Mouse (Mus musculus): Measurements from ENCODE around the gene Bcas1. TPM values are rescaled to one million over a fixed set of nuclear protein-coding genes. Genes with fewer than 3 reads are reported as not detected.

Bcas1 gene
- polyA plus RNA-seq, 1 experiment from 2014 or later, result 0.51 TPM

DNA sequence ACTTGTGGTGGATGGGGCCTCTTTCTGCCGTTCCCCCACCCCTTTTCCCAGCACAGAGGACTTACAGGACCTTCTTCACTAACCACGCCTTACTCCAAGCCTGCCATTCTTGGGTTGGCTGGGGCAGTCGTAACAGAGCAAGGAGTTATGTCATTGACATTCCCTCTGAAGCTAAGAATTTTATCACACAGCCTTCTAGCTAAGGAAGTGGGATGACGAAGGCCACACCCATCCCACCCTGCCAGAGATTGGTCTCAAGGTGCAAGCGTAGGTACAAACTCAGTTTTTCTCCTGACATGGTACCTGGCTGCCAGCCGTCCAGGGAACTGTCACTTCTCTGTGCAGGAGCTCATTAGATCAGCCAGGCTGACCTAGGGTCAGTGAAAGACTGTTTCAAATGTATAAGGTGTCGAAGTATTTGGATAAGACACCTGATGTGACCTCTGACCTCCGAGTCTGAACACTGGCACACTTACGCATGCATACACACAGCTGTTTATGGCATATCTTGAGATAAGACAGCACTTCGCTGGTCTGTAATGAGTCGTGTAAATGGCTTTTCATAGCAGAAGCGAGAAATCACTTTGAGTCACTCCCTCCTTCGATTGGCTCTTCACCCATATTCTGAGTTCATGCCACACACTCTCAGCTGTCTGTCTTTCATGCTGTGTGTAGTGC is 117.2 kb downstream of the Bcas1 start:
- no peaks in the 10 kb centered on the region for H3K36me3 ChIP-seq
- WGBS, result 78% methylated on average over 13 of the region's 13 CpGs

DNA sequence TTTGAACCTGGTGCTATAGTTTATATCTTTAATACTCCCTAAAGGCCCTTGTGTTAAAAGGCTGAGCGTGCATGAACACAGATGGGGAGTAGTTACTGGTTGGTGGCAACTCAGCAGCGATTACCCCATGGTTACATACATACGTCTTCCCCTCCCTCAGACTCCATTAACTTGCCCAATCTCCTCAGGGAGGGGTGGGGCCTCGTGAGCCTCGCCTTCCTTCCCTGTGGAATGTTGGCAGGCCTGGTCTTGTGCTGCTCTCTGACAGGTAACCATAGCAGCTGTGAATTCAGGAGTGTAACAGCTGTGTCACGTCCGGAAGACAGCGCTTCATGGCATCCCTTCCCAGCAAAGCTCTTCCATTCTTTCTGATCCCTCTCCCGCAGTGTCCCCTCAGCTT is 118.7 kb downstream of the Bcas1 start:
- H3K9me3 ChIP-seq, result no peaks in the 10 kb centered on the region
- peaks cover 17% of the 10 kb centered on the region for H3K4me1 ChIP-seq (replicated peaks)
- WGBS, result 50% methylated on average over 9 of the region's 9 CpGs
- H3K4me3 ChIP-seq (replicated peaks), result no peak overlapping the region
- ATAC-seq (ENCODE audit: insufficient number of reproducible peaks, insufficient read depth, low FRiP score, low TSS enrichment, low read depth), result no peak
- no peaks in the 10 kb centered on the region for H3K36me3 ChIP-seq
- H3K9ac ChIP-seq (replicated peaks), result no peak overlapping the region
- H3K4me2 ChIP-seq, result peak overlapping the region; percentile 7; the same call in 1 of the 2 replicates
- no peaks in the 10 kb centered on the region for H3K27me3 ChIP-seq
- H3K27ac ChIP-seq, result 0 out of 2 replicates have a peak overlapping the region, but pooled peaks have one; percentile 20

More for the DNA sequence above, 117.2 kb downstream of the Bcas1 start:
- H3K9me3 ChIP-seq, result no peaks in the 10 kb centered on the region
- no peak overlapping the region for H3K4me3 ChIP-seq (replicated peaks)
- H3K27me3 ChIP-seq, result no peaks in the 10 kb centered on the region
- no peak overlapping the region for H3K9ac ChIP-seq (replicated peaks)
- H3K4me1 ChIP-seq (replicated peaks), result peaks cover 17% of the 10 kb centered on the region
- ATAC-seq (ENCODE audit: insufficient number of reproducible peaks, insufficient read depth, low FRiP score, low TSS enrichment, low read depth), result no peak
- no peak overlapping the region for H3K4me2 ChIP-seq
- H3K27ac ChIP-seq, result no peak overlapping the region

DNA sequence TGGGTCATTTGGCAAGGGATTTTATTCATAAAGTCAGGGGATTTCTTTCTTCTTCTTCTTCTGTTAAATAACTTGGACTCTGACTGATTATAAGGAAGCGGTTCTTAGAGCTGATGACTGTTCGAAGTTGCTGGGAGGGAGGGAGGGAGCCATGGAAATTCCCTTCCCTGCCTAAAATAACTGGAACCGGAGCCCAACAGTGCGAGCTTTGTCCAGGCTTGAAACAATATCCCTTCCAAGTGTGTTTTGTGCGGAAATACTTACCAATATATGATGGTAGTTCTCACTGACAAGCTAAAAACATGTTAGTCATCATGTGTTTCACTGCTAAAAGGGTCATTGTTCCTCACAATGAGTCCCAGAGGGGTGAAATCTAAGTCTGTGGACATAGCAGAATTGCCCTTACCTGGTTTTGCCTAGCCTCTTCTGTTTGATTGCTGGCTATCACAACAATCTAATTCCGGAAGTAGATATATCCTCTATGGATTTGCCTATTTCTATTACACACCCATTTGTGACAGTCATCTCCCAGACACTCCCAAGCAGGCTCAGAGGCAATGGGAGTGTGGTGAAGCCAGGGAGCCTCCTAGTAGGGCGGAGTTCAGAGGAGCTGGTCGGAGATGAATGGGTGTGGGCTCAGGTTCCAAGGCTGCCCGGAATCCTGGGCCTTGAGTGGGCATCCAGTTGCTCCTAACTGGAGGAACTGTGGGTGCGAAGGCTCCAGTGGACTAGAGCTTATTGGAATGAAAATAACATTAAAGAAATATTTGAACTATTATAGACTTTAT is 119.4 kb downstream of the Bcas1 start:
- Histone ChIP-seq H3K4me1 (replicated peaks) (peaks cover 17% of the 10 kb centered on the region), H3K9ac (replicated peaks) (no peak overlapping the region), H3K9me3 (no peaks in the 10 kb centered on the region), H3K4me2 (no peak overlapping the region), H3K27ac (peak overlapping the region; percentile 80), H3K27me3 (no peaks in the 10 kb centered on the region), H3K4me3 (replicated peaks) (no peak overlapping the region), H3K36me3 (no peaks in the 10 kb centered on the region)
- no peak for ATAC-seq (ENCODE audit: insufficient number of reproducible peaks, insufficient read depth, low FRiP score, low TSS enrichment, low read depth)
- WGBS, result 53% methylated on average over 10 of the region's 10 CpGs

DNA sequence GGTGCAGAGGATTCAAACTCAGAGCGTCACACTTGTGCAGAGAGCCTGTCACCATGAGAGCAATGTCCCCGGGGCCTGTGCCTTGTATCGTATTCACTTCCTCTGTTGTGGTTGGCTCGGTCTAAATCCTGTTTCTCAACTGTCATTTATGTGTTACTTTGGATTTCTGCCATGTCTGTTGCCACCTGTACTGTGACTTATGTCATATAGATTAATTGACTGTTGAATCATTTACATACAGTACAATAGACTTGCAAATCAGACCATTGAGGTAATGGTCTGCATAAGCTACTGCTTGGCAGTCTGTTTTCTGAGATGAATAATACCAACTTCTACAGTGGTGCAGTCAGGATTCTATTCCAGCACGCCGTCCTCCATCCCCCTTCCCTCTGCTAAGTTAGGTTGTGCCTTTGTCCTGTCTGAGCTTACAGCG is 120.0 kb downstream of the Bcas1 start:
- Histone ChIP-seq H3K36me3 (no peaks in the 10 kb centered on the region), H3K4me2 (no peak overlapping the region), H3K9ac (replicated peaks) (no peak overlapping the region), H3K4me3 (replicated peaks) (no peak overlapping the region), H3K27me3 (no peaks in the 10 kb centered on the region), H3K4me1 (replicated peaks) (peaks cover 17% of the 10 kb centered on the region), H3K27ac (peak overlapping the region; percentile 80; the same call in 1 of the 2 replicates), H3K9me3 (no peaks in the 10 kb centered on the region; the same call in 1 of the 2 replicates)
- ATAC-seq (ENCODE audit: insufficient number of reproducible peaks, insufficient read depth, low FRiP score, low TSS enrichment, low read depth), result no peak
- WGBS, result 75% methylated on average over 7 of the region's 7 CpGs

DNA sequence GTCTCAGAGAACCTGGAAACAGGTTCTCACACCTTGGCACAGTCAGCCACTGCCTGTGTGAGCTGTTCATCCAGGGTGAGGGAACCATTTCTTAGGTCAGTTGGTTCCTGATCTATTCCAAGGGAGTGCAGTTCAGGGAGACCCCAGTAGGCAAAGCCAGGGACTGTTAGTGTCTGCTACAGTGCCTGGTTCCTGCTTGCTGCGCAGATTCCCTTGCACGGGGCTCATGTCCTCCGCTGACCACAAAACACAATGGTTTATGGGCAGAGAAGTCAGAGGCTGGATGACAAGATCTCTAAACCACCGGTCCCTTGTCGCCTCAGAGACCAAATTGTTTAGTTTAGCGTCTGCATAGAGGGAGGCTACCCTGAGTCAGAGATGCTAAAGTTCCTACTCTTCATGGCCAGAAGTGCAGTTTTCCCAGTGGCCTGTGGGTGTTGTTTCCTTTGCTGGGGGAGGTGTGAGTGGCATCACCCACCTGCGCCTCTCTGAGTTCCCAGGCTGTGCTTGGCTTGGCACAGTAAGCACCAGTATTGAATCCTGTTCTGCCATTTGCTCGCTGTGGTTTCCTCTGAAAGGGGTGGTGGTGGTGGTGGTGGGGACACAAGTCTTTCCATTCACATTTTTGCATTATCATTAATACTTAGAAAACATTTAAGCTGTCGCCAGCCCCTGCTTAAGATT is 120.9 kb downstream of the Bcas1 start:
- peaks cover 17% of the 10 kb centered on the region for H3K4me1 ChIP-seq (replicated peaks)
- 67% methylated on average over 9 of the region's 9 CpGs for WGBS
- H3K36me3 ChIP-seq, result no peaks in the 10 kb centered on the region
- H3K4me2 ChIP-seq, result no peak overlapping the region
- H3K4me3 ChIP-seq (replicated peaks), result no peak overlapping the region
- no peaks in the 10 kb centered on the region for H3K27me3 ChIP-seq
- no peak overlapping the region for H3K9ac ChIP-seq (replicated peaks)
- no peaks in the 10 kb centered on the region; the same call in 1 of the 2 replicates for H3K9me3 ChIP-seq
- ATAC-seq (ENCODE audit: insufficient number of reproducible peaks, insufficient read depth, low FRiP score, low TSS enrichment, low read depth), result no peak
- peak overlapping the region; percentile 80; the same call in 1 of the 2 replicates for H3K27ac ChIP-seq

DNA sequence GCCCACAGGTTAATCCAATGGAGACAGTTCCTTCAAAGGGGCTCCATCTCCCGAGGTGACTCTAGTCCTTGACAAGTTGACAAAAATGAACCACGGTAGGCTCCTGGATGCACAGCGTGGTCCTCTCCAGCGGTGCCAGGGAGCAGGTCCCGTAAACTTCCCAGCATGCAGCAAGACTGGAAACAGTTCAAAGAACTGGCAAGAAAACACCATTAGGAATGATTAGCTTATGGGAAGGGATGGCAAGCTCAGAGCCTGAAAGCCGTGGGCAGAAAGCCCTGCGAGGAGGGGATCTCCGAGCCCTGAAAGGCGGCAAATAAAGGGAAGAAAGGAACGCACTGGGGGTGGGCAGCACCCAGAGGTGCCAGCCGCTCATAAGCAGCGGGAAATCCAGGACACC is 122.9 kb downstream of the Bcas1 start:
- H3K4me2 ChIP-seq, result no peak overlapping the region
- no peak overlapping the region for H3K9ac ChIP-seq (replicated peaks)
- H3K9me3 ChIP-seq, result no peaks in the 10 kb centered on the region; the same call in 1 of the 2 replicates
- WGBS, result 69% methylated on average over 12 of the region's 12 CpGs
- H3K27me3 ChIP-seq, result no peaks in the 10 kb centered on the region
- ATAC-seq (ENCODE audit: insufficient number of reproducible peaks, insufficient read depth, low FRiP score, low TSS enrichment, low read depth), result no peak
- no peak overlapping the region for H3K4me3 ChIP-seq (replicated peaks)
- H3K27ac ChIP-seq, result no peak overlapping the region
- H3K36me3 ChIP-seq, result no peaks in the 10 kb centered on the region
- H3K4me1 ChIP-seq (replicated peaks), result peaks cover 17% of the 10 kb centered on the region

DNA sequence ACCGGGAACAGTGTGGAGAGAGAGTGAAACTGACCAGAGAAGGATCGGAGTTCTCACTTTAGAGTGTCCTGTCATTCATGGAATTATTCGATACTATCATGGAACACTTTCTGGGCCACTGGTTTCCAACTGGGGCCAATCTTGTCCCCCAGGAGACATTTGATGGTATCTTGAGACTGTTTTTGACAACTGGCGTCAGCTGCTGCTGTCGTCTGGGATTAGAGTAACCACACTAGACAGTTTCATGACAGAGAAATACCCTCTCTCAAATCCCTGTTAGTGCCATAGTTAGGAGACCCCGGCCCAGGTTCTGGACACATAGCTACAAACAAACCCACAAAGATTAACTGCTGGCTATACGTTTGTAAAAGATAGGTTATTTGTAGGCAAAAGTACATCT is 124.0 kb downstream of the Bcas1 start:
- WGBS, result 85% methylated on average over 7 of the region's 7 CpGs
- Histone ChIP-seq H3K36me3 (no peaks in the 10 kb centered on the region), H3K9me3 (no peaks in the 10 kb centered on the region; the same call in 1 of the 2 replicates), H3K4me2 (no peak overlapping the region), H3K27ac (no peak overlapping the region), H3K27me3 (no peaks in the 10 kb centered on the region), H3K9ac (replicated peaks) (no peak overlapping the region), H3K4me1 (replicated peaks) (peaks cover 11% of the 10 kb centered on the region), H3K4me3 (replicated peaks) (no peak overlapping the region)
- no peak for ATAC-seq (ENCODE audit: insufficient number of reproducible peaks, insufficient read depth, low FRiP score, low TSS enrichment, low read depth)

DNA sequence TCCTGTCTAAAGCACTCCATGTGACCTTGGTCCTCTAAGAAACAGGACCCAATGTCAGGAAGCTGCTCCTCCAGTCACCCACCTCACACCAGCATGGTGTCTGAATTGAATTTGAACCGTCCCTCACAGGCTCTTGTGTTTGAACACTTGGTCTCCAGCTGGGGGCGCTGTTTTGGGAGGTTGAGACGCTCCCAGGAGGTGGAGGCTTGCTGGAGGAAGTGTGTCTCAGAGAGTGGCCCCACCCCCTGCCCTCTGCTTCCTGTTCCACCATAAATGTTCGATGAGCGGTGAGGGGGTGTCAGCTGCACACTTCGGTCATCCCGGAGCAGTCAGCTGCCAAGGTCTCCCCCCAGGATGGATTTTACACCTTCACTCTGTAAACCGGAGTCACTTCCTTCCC is 124.8 kb downstream of the Bcas1 start:
- Histone ChIP-seq H3K4me2 (no peak overlapping the region), H3K4me3 (replicated peaks) (no peak overlapping the region), H3K4me1 (replicated peaks) (peaks cover 6% of the 10 kb centered on the region; the same call in 1 of the 2 replicates), H3K9ac (replicated peaks) (no peak overlapping the region), H3K27ac (no peak overlapping the region), H3K9me3 (no peaks in the 10 kb centered on the region; the same call in 1 of the 2 replicates), H3K27me3 (no peaks in the 10 kb centered on the region), H3K36me3 (no peaks in the 10 kb centered on the region)
- WGBS, result 88% methylated on average over 8 of the region's 8 CpGs
- ATAC-seq (ENCODE audit: insufficient number of reproducible peaks, insufficient read depth, low FRiP score, low TSS enrichment, low read depth), result no peak

Other genes starting within 250 kb of the Bcas1 start
- gene Pfdn4, start 68.6 kb upstream of the Bcas1 start, polyA plus RNA-seq (2016; fragmentation: Nextera tagmentation; extraction: Ambion mirVana), result 109 and 118 TPM in 2 replicates
- gene Cyp24a1, start 69.3 kb upstream of the Bcas1 start, polyA plus RNA-seq (2016; fragmentation: Nextera tagmentation; extraction: Ambion mirVana), result not detected in 2 replicates
- not detected in 2 replicates for gene 4930470P17Rik, start 174.2 kb upstream of the Bcas1 start, polyA plus RNA-seq (2016; fragmentation: Nextera tagmentation; extraction: Ambion mirVana)

Data from limb, embryonic 12.5 days (tissue).